Mouse (Mus musculus) monocyte, adult 5-6 weeks (primary cell): ENCODE measurements around the gene Ptprt. TPM values are rescaled to one million over a fixed set of nuclear protein-coding genes. Genes with fewer than 3 reads are reported as not detected.
"Not testable (repeated sequence)": the region's sequence is repeated elsewhere in the genome, so short reads cannot be mapped to it uniquely, and the experiment has no call there.

Experiments
- ATAC-seq: fragments of 153-309, 156-312 bp; replicated peaks from 2 replicates; pipeline ENCODE4 v1.8.0; 2017; ENCODE audit warnings: mild to moderate bottlenecking; ENCODE audit not compliant: low TSS enrichment, insufficient number of reproducible peaks, severe bottlenecking, poor library complexity, low FRiP score
- total RNA-seq: library from RNA; stranded (forward); fragments of 200-1000, 200-491, 200-594 nt; gene quantifications from 3 replicates; pipeline ENCODE4 v1.2.3, GENCODE M21; 2017

Gene Ptprt
- total RNA-seq, 1 experiment from 2014 or later: not detected

- no peak for ATAC-seq
Measured at GRCm38 (mm10) chr2:162282606-162283005, 378.3 kb downstream of the Ptprt start.

- no peak for ATAC-seq
Measured at GRCm38 (mm10) chr2:162282121-162282520, 378.8 kb downstream of the Ptprt start.

- ATAC-seq: no peak
Measured at GRCm38 (mm10) chr2:162273826-162274225, 387.1 kb downstream of the Ptprt start.

- ATAC-seq: no peak
Measured at GRCm38 (mm10) chr2:162251272-162251671, 409.7 kb downstream of the Ptprt start.

GRCm38 (mm10) chr2:162248296-162248695 is 412.7 kb downstream of the Ptprt start:
- no peak for ATAC-seq

- no peak for ATAC-seq
Measured at GRCm38 (mm10) chr2:162222476-162222875, 438.5 kb downstream of the Ptprt start.

GRCm38 (mm10) chr2:162220586-162220985 is 440.4 kb downstream of the Ptprt start:
- ATAC-seq: no peak

- no peak for ATAC-seq
Measured at GRCm38 (mm10) chr2:162219507-162219906, 441.4 kb downstream of the Ptprt start.

- no peak for ATAC-seq
Measured at GRCm38 (mm10) chr2:162217896-162218295, 443.1 kb downstream of the Ptprt start.

- no peak for ATAC-seq
Measured at GRCm38 (mm10) chr2:162212397-162212796, 448.6 kb downstream of the Ptprt start.

GRCm38 (mm10) chr2:162210564-162210963 is 450.4 kb downstream of the Ptprt start:
- no peak for ATAC-seq

GRCm38 (mm10) chr2:162197316-162197715 is 463.6 kb downstream of the Ptprt start:
- no peak for ATAC-seq

GRCm38 (mm10) chr2:162182621-162183475 is 478.1 kb downstream of the Ptprt start:
- no peak for ATAC-seq

GRCm38 (mm10) chr2:162181826-162182225 is 479.1 kb downstream of the Ptprt start:
- ATAC-seq: no peak

- ATAC-seq: no peak
Measured at GRCm38 (mm10) chr2:162172529-162172928, 488.4 kb downstream of the Ptprt start.

- no peak for ATAC-seq
Measured at GRCm38 (mm10) chr2:162141845-162142411, 519.0 kb downstream of the Ptprt start.

GRCm38 (mm10) chr2:162136176-162136575 is 524.8 kb downstream of the Ptprt start:
- not testable (repeated sequence) for ATAC-seq

GRCm38 (mm10) chr2:162131607-162132304 is 529.2 kb downstream of the Ptprt start:
- ATAC-seq: no peak

- no peak for ATAC-seq
Measured at GRCm38 (mm10) chr2:162129896-162130295, 531.1 kb downstream of the Ptprt start.

GRCm38 (mm10) chr2:162118041-162118440 is 542.9 kb downstream of the Ptprt start:
- no peak for ATAC-seq
